Mouse (Mus musculus) embryonic facial prominence, embryonic 13.5 days (tissue): ENCODE measurements around the gene Cytip. TPM values are rescaled to one million over a fixed set of nuclear protein-coding genes. Genes with fewer than 3 reads are reported as not detected.

Experiments used
- ATAC-seq: fragments of 200-750 bp; cut with Nextera tagmentation; 2 replicates; pipeline ENCODE4 v1.8.0; 2017; ENCODE audit warnings: low read depth; ENCODE audit not compliant: insufficient number of reproducible peaks, insufficient read depth, low FRiP score, low TSS enrichment
- H3K27ac ChIP-seq: fragments of 300-500 bp; sonication (generic); 2 replicates; pipeline ENCODE4 v1.5.1; 2015; ENCODE audit warnings: moderate library complexity, mild to moderate bottlenecking, inconsistent platforms
- H3K27me3 ChIP-seq: fragments of 300-500 bp; sonication (generic); 2 replicates; pipeline ENCODE4 v1.6.1; 2015; ENCODE audit warnings: mild to moderate bottlenecking, inconsistent platforms
- H3K36me3 ChIP-seq: fragments of 300-500 bp; sonication (generic); 2 replicates; pipeline ENCODE4 v1.6.1; 2015; ENCODE audit warnings: mild to moderate bottlenecking, inconsistent platforms
- H3K4me1 ChIP-seq: fragments of 300-500 bp; sonication (generic); 2 replicates; pipeline ENCODE4 v1.6.1; 2015; ENCODE audit warnings: inconsistent platforms
- H3K4me2 ChIP-seq: fragments of 300-500 bp; sonication (generic); 2 replicates; pipeline ENCODE4 v1.6.1; 2015; ENCODE audit warnings: moderate library complexity, mild to moderate bottlenecking, inconsistent platforms
- H3K4me3 ChIP-seq: fragments of 300-500 bp; sonication (generic); 2 replicates; pipeline ENCODE4 v1.5.1; 2015; ENCODE audit warnings: mild to moderate bottlenecking, inconsistent platforms
- H3K9ac ChIP-seq: fragments of 300-500 bp; sonication (generic); 2 replicates; pipeline ENCODE4 v1.6.1; 2015; ENCODE audit warnings: mild to moderate bottlenecking, inconsistent platforms
- H3K9me3 ChIP-seq: fragments of 300-500 bp; sonication (generic); 2 replicates; pipeline ENCODE4 v1.6.1; 2016; ENCODE audit warnings: inconsistent platforms
- WGBS: fragments of 180-500 bp; shearing (Covaris S2); methylation state at CpG from one replicate; pipeline ENCODE4 v1.1.7; 2015; ENCODE audit warnings: mixed read lengths; 5-methylcytosine and 5-hydroxymethylcytosine counted together
- polyA plus RNA-seq: library from polyadenylated mRNA; unstranded; fragments of >200 nt; fragmentation: Nextera tagmentation; extraction: Ambion mirVana; gene quantifications from 2 replicates; pipeline ENCODE4 v1.2.1, GENCODE M21; 2015

Gene Cytip
- polyA plus RNA-seq, 1 experiment from 2014 or later = 0.97 TPM

DNA sequence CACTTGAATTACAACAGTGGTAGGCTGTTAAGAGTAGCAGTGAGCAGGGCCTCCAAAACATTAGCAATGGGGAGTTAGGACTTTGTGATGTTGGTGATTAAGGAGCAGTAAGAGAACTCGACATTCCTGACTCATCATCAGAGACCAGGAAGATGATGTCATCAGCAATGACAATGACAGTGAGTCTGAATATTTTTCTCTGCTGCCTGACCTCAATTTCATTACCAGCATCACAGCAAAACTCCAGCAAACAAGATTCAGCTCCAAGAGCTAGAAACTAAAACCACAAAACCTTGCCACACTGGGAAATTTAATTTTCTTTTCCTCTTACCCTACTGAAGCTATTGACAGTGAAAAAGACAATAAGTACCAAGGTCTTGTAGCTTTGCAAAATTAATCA lies 14.6 kb downstream of the Cytip start:
- ATAC-seq = no peak
- Histone ChIP-seq H3K4me1 (no peaks in the 10 kb centered on the region), H3K9ac (no peak overlapping the region), H3K4me3 (no peak overlapping the region), H3K27ac (no peak overlapping the region), H3K9me3 (no peaks in the 10 kb centered on the region), H3K4me2 (no peak overlapping the region), H3K36me3 (no peaks in the 10 kb centered on the region), H3K27me3 (no peaks in the 10 kb centered on the region)
- WGBS = 56% methylated on average over 1 of the region's 1 CpGs

DNA sequence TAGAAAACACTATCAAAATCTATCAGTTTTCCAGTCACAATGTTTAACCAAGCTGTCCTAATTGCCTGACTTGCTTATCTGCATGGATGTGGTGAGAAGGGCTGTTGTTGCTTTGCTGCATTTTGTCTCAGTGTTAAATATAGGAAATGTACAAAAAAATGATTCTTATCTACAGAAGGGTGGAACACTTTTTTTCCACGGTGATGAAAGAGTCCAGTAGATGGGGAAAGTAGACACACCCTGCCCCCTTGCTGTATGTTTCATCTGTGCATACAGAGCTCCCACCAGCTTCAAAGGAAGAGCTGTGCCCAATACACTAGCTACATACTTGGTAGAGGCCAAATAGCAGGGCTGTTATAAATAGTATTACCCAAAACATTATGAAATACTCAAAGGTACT lies 16.3 kb downstream of the Cytip start:
- ATAC-seq = no peak
- H3K36me3 ChIP-seq = no peaks in the 10 kb centered on the region
- H3K4me1 ChIP-seq = peaks cover 7% of the 10 kb centered on the region
- 69% methylated on average over 1 of the region's 1 CpGs for WGBS
- H3K4me2 ChIP-seq = no peak overlapping the region
- no peak overlapping the region for H3K4me3 ChIP-seq
- no peaks in the 10 kb centered on the region for H3K27me3 ChIP-seq
- H3K9ac ChIP-seq = no peak overlapping the region
- H3K9me3 ChIP-seq = no peaks in the 10 kb centered on the region
- no peak overlapping the region for H3K27ac ChIP-seq

DNA sequence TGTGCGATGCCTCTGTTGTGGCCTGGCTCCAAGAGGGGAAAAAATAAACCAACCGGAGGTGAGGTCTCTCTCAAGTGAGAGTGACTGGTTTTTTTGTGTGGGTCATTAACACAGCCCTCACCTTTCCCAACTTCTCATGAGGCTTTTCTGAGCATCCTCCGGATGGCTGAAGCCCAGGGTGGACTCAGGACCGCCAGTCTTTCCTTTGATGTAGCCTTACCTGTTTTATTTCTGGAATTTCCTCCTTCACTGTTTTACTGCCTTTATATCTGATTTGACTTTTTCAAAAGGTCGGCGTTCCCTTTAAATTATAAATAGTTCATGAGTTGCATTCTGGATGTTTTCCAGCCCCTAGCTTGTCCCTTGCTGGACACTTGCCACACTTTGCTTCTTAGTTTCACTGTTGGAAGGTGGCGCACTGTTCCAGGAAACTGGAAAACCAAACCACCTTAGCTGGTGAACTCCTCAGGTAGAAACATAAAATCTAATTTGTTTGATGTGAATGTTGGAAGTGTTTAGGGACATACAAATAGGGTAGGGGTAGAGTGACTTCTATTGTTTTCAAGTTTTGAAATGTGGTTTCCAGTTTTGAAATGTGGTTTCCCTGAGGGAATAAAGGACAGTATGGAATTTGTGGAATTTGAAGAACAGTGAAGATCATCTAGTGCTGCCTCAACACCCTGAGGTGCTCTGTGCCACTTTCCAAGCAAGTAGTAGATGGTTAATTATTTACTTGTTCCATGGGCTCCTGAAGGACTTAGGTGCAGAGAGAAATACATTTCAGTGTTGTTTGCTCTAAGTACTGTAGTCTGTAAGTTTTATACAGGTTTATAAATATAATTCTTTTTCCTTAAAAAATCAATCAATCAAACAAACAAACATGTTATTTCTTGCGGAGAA lies 19.7 kb downstream of the Cytip start:
- Histone ChIP-seq H3K36me3 (no peaks in the 10 kb centered on the region), H3K9ac (no peak overlapping the region), H3K4me3 (no peak overlapping the region), H3K27me3 (no peaks in the 10 kb centered on the region), H3K4me1 (peaks cover 7% of the 10 kb centered on the region), H3K4me2 (no peak overlapping the region), H3K9me3 (no peaks in the 10 kb centered on the region), H3K27ac (no peak overlapping the region)
- no peak for ATAC-seq
- 81% methylated on average over 8 of the region's 8 CpGs for WGBS

DNA sequence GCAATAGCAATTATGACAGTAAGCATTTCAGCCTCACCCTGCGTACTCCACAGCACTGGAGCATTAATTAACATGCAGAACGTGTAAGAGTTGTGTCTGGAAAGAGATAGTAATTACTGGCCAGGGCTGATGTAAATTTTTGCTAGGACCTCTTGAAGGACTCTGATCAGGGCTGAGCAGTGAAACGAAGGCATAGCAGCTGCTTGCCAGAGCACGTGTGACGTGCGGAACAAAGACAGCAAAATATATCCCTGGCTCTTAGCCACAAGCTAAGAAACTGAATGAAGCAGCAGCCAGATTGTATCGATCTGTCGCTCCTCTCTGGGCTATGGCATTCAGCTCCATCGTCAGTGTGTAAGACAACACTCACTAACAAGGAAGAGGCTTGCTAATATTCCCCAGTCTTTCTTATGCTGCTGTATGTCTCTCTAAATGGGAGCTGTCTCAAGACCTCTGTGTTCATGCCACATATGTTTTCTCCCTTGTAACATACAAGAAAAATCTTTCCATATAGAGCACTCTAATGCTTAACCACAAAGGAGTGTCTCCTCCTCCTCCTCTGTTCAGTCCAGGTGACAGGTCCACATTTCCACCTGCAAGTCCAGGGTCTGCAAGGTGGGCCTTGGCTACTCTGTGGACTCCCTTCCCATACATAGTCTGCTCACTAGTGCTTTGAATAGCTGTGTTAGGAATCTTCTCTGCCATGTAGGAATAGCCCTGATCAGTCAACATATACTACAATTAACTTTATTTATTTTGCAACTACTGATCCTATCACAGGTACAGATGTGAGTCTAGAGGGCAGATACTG lies 20.7 kb downstream of the Cytip start:
- H3K9me3 ChIP-seq = no peaks in the 10 kb centered on the region
- no peaks in the 10 kb centered on the region for H3K27me3 ChIP-seq
- ATAC-seq = no peak
- WGBS = 56% methylated on average over 9 of the region's 9 CpGs
- H3K4me3 ChIP-seq = no peak overlapping the region
- peaks cover 7% of the 10 kb centered on the region for H3K4me1 ChIP-seq
- H3K9ac ChIP-seq = no peak overlapping the region
- H3K36me3 ChIP-seq = no peaks in the 10 kb centered on the region
- no peak overlapping the region for H3K4me2 ChIP-seq
- no peak overlapping the region for H3K27ac ChIP-seq

DNA sequence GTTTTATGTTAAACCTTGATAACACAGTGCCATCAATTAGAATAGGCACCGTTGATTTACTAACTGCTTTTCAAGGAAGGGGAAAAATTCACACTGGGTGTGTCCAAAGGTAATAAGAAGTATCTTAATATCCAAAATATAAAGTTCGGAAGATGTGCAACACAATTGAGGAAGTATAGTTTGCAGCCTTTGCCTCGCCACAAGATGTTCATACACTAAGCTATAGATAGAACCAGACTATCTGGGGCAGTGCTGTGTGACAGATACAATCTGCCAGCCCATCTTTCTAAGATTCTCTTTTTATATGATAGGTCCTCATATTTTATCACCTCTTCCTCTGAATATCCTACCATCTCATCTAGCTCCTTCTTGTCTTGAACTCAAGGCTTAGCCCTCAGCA lies 22.4 kb downstream of the Cytip start:
- peaks cover 7% of the 10 kb centered on the region for H3K4me1 ChIP-seq
- H3K9ac ChIP-seq = no peak overlapping the region
- no peak overlapping the region for H3K27ac ChIP-seq
- WGBS = 89% methylated on average over 3 of the region's 3 CpGs
- H3K4me3 ChIP-seq = no peak overlapping the region
- no peaks in the 10 kb centered on the region for H3K27me3 ChIP-seq
- H3K36me3 ChIP-seq = no peaks in the 10 kb centered on the region
- H3K9me3 ChIP-seq = no peaks in the 10 kb centered on the region
- no peak for ATAC-seq
- no peak overlapping the region for H3K4me2 ChIP-seq

DNA sequence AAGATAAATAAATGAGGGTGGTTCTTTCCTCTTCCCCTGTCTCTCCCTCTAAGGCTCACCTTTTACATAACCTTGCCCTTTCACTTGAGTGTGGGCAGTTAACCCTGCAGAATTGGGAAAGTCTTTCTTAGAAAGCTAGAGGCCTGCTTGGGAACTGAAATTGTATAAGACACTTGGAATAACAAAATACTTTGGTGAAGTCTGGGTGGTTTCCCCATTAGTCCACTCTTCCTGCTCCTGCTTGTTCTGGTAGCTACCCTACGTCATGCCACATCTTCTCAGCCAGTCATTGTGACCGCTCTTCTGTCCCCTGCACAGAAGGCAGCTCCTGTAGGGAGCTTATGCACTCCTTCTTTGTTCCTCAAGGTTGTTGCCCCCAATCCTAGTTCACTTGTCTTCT lies 26.2 kb downstream of the Cytip start:
- H3K27ac ChIP-seq = no peak overlapping the region
- H3K4me3 ChIP-seq = no peak overlapping the region
- WGBS = 83% methylated on average over 2 of the region's 2 CpGs
- H3K4me1 ChIP-seq = 0 out of 2 replicates have a peak, but pooled peaks cover under 1% of the 10 kb centered on the region
- no peaks in the 10 kb centered on the region for H3K27me3 ChIP-seq
- no peak overlapping the region for H3K4me2 ChIP-seq
- H3K36me3 ChIP-seq = no peaks in the 10 kb centered on the region
- no peaks in the 10 kb centered on the region for H3K9me3 ChIP-seq
- H3K9ac ChIP-seq = no peak overlapping the region
- ATAC-seq = no peak

DNA sequence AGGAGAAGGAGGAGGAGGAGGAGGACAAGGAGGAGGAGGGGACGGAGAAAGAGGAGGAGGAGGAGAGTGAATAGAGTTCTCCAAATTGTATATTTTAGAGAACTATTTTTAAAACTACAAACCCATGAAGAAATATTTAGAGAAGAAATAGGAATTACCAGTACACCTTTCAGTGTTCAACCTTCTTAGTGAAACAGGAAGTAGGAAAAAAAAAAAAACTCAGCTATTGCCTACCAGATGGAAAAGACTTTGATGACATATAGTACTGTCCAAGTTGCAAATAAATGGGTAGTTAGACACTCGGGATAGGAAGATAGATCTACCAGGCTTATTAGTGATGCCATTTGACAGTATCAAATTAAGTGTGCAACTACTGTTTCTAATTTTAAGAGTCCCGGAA lies 27.7 kb downstream of the Cytip start:
- Histone ChIP-seq H3K9me3 (no peaks in the 10 kb centered on the region), H3K27ac (no peak overlapping the region), H3K9ac (no peak overlapping the region), H3K4me2 (no peak overlapping the region), H3K36me3 (no peaks in the 10 kb centered on the region), H3K4me3 (no peak overlapping the region), H3K27me3 (no peaks in the 10 kb centered on the region), H3K4me1 (no peaks in the 10 kb centered on the region)
- 68% methylated on average over 3 of the region's 3 CpGs for WGBS
- ATAC-seq = no peak

DNA sequence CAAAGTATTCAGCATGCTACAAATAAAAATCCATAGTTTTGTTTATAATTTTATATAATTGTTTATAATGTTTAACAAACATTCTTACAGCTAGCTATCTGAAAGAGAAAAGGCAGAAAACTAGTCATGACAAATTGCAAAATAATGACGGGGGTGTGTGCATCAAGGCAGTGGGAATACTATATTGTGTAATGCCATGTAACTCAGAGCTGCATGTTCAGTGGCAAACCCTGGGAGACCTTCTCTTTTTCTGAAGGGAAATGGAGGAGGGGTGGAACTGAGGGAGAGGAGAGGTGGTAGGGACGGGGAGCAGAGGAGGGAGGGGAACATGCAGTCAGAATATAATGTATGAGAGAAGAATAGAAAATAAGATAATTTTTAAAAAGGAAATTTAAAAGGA lies 28.6 kb downstream of the Cytip start:
- no peak for ATAC-seq
- H3K4me2 ChIP-seq = no peak overlapping the region
- no peaks in the 10 kb centered on the region for H3K36me3 ChIP-seq
- no peaks in the 10 kb centered on the region for H3K9me3 ChIP-seq
- H3K27ac ChIP-seq = no peak overlapping the region
- no peak overlapping the region for H3K4me3 ChIP-seq
- H3K4me1 ChIP-seq = no peaks in the 10 kb centered on the region
- H3K9ac ChIP-seq = no peak overlapping the region
- no peaks in the 10 kb centered on the region for H3K27me3 ChIP-seq
- 65% methylated on average over 2 of the region's 2 CpGs for WGBS

DNA sequence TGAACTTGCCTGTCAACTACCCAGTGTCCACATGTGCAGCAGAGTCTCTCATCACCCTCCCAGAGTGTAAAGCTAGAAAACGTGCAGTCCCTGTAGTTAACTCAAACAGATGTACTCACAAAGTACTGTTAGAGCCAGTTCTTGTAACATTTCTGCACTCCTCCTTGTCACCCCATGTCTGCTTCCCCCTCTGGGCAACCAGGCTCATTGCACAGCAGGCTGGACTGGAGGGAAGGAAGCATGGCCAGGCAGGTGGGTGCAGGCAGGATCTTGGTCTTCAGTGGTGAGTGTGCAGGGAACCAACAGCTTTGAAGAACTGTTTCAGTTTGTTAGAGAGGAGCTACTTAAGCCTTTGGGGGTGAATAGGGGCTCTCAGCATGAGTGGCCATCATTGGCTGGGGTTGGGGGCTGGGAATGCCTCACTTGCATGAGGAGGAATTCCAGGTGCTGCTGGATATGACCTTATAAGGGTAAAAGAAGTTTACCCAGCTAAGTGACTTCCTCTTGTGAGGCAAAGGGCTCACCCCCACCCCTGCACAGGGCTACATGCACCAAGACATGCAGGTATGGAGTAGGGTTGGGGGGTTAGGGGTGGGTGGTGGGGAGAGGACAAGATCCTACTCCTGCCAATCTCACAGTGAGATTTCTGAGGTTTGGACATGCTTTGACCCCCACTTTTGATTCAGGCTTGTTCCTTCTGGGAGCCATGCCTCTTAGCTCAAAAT lies 31.7 kb downstream of the Cytip start:
- Histone ChIP-seq H3K9ac (no peak overlapping the region), H3K27me3 (no peaks in the 10 kb centered on the region), H3K36me3 (no peaks in the 10 kb centered on the region), H3K4me2 (no peak overlapping the region), H3K4me3 (no peak overlapping the region), H3K9me3 (no peaks in the 10 kb centered on the region), H3K4me1 (no peaks in the 10 kb centered on the region), H3K27ac (no peak overlapping the region)
- no peak for ATAC-seq
- WGBS = 50% methylated on average over 1 of the region's 1 CpGs

DNA sequence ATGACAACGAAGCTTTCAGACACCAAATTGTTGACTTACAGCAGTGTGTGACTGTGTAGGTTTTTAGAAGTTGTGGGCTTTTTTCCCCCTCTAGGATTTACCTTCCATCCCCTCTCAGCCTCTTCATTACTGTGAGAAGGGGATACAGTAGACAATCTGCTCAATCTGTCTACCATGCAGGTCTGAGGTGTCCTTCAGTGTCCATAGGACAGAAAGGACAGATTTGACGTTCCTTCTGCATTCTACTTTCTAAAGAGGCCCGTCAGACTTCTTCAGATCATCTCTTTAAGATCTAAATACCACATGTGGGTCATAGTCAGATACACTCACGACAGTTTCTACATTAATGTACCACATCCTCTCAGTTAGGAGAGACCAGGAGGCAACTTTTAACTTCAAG lies 33.5 kb downstream of the Cytip start:
- ATAC-seq = no peak
- no peak overlapping the region for H3K4me2 ChIP-seq
- no peaks in the 10 kb centered on the region for H3K27me3 ChIP-seq
- H3K9ac ChIP-seq = no peak overlapping the region
- no peaks in the 10 kb centered on the region for H3K9me3 ChIP-seq
- no peak overlapping the region for H3K4me3 ChIP-seq
- WGBS = 81% methylated on average over 4 of the region's 4 CpGs
- no peaks in the 10 kb centered on the region for H3K4me1 ChIP-seq
- no peak overlapping the region for H3K27ac ChIP-seq
- no peaks in the 10 kb centered on the region for H3K36me3 ChIP-seq

DNA sequence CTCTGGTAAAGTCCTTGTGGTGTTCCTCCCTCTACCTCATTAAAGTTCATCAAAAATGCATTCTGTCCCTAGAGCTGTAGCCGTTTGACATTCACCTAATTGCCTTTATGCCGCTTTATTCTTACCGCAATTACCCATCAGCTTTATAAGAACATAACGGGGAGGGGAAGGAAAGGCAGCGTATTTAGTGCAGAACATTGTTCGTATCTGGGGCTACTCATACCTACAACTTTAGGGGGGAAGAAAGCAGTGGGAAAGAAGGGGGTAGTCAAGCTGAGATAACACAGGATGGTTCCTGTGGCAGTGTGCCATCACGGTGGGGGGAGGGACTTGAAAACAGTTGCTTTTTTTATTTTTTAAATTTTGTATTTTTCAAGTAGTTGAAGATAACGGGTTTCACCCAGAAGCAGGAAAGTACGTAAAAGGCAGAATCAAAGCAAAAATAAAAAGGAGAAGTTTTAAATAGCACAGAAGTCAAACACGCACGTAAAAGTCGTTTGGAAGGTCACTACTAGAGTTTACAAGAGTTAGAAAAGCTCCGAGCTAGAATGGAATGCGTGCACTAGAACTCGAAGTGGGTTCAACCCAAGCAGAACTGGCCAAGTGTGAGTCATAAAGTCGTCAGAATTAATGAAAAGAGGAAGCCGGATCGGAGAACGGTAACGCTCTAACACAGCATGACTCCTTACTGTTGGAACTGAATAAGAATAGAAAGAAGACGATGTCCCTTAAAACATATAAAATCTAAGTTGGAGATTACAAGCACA lies 34.6 kb downstream of the Cytip start:
- H3K27me3 ChIP-seq = no peaks in the 10 kb centered on the region
- ATAC-seq = no peak
- no peak overlapping the region for H3K27ac ChIP-seq

More for the DNA sequence above, 34.6 kb downstream of the Cytip start:
- Histone ChIP-seq H3K4me1 (no peaks in the 10 kb centered on the region), H3K9me3 (no peaks in the 10 kb centered on the region), H3K36me3 (no peaks in the 10 kb centered on the region), H3K9ac (no peak overlapping the region), H3K4me3 (no peak overlapping the region), H3K4me2 (no peak overlapping the region)
- WGBS = 85% methylated on average over 21 of the region's 21 CpGs
